Mouse (Mus musculus) gastrocnemius, postnatal 14 days (tissue): ENCODE measurements at regions not wholly inside any gene's neighbourhood (a gene's known extent, or its start where the extent isn't known, plus 50 kb on each side); places are given as distances from the start of the nearest gene placed in this dataset.

Experiments
- DNase-seq: peaks from one replicate; pipeline ENCODE4 v3.0.0; 2021; ENCODE audit warnings: mixed read lengths
- intact Hi-C: fragments of 180-260 bp; cut with DNase I; formaldehyde crosslinking; loops from one replicate; pipeline ENCODE4 v1.15.1; 2025; ENCODE audit warnings: low total_unique reads

DNA sequence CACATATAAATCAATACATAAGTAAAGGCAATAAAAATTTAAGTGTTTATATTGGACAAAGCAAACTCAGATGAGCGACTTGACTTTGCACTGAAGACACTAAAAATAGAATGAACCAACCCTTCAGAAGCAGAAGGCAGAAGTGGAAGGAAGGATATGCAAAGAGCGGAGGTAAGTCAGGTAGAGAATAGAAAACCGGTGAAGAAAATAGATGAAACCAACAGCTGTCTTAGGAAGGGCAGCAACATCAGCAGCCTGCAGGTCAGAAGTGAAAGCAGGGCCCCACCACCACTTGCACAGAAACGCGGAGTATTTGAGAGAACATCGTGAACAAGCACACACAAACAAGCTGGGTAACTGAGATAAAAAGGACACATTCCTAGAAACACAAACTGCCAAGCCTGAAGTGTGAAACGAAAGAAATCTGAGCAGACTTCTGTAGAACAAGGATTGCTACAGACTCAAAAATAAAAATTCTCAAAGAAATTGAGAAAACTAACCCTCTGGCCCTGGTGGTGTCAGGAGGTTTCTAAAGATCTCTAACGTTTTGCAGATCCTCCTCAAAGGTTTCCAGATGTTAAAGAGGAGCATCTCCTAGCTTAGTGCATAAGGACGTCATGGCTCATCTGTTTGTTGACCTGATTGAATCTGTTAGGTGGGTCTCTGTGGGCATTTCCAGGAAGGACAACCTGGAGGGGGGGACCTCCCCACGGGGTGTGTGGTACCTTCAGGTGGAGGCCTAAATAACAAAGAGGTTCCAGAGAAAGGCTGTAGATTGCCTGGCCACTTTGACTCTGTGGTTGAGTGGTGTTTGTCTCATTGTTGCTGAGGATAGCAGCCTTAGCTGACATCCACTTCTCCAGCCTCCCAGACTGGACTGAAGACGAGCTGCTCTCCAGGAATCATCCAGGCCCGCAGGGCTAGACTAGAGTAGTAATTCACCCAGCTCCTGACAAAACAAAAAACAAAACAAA lies 252.0 kb downstream of the Rplp1 start:
- intact Hi-C loops: no loop called here
- DNase-seq: no peak

DNA sequence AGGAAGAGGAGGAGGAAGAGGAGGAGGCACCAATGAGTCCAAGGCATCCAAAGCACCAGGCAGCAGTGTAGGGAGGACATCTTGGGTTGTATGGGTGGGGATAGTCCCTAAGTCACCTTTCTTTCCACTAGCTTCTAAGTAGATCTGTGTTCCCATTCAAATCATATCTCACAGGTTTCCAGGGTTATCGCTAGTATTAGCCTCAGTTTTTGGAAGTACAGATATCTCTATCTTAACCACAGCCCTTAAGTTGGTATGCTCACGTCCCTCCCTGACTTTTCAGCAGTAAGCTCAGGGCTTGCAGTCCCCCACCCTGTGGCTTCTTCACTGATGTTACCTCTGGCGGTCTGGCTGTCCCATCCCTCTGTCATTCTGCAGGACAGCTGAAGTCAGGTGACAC lies 254.2 kb downstream of the Rplp1 start:
- intact Hi-C loops: no loop called here
- DNase-seq: no peak

DNA sequence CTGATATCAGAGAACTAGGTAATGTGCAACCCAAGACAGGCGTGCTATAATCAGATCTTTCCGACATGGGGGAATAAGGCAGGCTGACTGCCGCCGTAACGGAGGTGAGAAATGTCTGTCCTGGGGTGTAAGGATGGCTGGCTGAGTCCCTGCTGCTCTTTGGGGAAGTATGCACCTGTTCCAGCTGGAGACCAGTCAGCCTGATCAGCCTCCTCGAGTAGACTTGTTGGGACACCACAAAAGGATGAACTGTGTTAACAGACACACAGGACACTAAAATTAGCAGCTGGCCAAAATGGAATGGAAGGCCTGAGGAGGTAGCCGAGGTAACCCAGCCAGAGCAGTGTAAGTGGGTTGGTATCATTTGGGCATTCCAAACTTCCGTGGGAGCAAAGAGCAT lies 256.3 kb downstream of the Rplp1 start:
- intact Hi-C loops: no loop called here
- DNase-seq: no peak

DNA sequence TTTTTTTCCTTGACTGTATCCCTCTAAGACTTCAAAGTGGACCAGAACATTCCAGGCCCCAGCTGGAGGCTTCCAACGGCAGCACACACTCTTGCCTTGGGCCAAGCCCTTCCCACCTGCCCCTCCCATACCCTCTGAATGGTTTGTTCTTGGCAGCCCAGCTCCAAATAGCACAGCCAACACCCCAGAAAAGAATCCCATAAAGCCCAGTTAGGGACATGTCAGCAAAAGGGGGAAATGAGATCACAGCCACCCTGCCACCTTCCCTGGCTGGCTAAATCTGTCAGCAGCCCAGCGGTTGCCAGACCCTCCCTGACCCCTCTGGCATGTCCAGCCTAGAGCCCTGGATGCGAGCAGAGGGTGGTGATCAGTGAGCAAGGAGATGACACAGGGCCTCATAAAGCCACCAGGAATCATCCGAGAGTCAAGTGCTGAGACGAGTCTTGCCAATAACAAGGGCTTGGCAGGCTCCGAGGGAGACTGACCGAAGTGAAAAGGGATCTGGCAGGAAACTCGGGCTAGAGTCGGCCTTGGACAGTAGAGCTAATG lies 258.8 kb downstream of the Rplp1 start:
- peak; percentile 84 for DNase-seq
- intact Hi-C loops: no loop called here

DNA sequence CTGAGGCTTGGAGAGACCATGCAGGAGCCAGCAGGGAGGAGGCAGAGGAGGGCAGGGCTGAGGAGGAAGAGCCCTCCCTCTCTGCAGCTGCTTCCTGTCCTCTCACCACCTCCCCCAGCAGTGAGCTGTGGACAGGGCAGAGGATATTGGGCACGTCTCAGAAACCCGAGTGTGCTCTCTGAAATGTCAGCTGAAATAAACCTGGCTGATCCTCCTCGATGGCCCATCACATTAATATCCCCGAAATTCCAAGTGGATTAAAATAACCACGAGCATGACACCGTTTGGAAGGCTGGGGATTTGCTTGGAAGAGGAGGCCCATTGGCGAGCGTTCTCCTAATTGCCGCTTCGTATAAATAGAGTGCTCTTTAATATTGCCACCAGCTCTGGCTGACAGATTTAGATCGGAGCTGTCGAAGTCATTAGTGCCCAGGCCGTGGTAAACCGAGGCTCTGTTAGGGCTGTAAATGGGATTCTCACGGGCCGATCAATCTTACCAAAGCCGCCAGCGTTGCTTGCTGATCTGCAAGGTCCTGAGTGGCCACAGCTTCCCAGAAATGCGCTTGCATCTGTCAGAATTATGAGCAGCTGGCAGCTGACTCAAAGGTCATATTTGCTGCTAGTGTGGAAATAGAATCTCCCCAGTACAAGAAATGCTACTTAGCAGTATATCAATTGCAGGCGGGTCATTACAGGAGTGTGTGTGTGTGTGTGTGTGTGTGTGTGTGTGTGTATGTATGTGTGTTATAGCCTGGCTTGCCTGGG lies 268.5 kb downstream of the Rplp1 start:
- intact Hi-C loops: loop anchor here (10.0 kb wide), 1 partner anchor 281 kb away; no protein-coding TSS in a partner anchor
- peak; percentile 72 for DNase-seq

DNA sequence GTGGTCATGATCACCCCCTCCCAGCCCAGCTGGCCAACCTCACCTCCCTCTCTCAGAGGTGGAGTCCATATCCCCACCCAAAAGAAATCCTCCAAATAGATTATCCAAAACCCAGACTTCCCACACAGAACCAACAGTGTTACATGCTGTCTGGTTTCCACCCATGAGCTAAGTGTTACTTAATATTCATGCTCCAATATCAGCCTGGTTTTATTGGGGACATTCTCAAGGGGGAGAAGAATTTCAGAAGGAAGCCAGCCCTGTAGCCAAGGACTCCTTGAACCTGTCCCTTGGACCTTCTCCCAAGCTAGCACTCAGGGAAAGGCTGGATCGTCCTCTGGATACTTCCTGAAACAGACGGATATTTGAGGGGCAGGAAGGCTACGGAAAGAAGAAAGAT lies 268.6 kb downstream of the Tle3 start:
- intact Hi-C loops: loop anchor here (10.0 kb wide), 1 partner anchor 276 kb away; no protein-coding TSS in a partner anchor
- DNase-seq: no peak

DNA sequence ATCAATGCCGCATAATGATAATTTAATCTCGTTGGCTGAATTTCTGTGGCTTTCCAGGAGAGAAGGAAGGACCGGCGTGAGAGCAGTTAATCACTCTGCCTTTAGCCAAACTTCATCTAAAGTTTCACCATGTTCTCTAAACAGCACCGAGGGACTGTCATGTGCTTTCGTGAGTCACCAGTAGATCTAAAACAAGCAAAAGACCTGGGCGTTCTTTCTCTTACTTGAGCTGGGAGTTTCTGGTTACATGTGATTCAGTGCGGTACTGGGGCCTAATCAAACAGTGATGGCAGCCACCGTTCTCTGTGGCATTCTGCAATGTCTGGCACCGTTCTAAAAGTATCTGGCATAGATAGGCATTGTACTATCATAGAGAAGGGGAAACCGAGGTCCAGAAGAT lies 266.7 kb downstream of the Tle3 start:
- DNase-seq: no peak
- intact Hi-C loops: no loop called here

DNA sequence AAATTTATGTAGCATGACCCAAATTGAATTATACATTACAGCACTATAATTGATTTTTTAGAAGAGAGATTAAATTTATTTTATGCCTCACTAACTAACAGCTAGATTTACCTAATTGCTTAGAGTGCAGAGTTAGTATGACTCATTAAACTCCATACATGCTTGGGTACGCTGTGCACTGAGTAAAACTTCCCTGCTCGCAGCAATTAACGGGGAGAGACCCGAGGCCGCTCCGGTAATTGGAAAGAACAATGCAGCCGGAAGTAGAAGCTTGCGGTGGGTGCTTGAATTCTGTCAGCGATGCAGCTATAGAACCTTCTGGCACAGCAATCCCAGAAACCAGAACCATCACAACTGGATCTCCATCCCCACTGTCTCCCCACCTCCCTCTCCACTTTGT lies 261.8 kb downstream of the Tle3 start:
- intact Hi-C loops: no loop called here
- DNase-seq: no peak

DNA sequence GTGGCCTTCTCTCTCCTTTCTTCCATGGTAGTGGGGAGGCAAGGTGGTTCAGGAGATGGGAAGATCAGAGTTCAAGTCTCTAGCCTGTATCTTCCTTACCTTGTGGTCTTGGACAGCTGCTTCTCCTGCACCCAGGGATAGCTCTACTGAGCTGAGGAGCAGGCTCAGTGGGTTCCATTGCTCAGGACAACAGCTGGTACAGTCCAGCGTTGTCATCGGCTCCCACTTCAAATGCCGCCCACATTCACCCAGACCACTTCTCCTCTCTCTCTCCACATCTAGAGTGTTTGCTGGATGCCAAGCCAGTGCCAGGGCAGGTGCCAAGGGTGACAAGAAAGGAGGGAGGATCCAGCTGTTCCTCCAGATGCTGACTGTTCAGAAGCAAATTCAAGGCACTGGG lies 260.4 kb downstream of the Tle3 start:
- intact Hi-C loops: no loop called here
- DNase-seq: no peak

DNA sequence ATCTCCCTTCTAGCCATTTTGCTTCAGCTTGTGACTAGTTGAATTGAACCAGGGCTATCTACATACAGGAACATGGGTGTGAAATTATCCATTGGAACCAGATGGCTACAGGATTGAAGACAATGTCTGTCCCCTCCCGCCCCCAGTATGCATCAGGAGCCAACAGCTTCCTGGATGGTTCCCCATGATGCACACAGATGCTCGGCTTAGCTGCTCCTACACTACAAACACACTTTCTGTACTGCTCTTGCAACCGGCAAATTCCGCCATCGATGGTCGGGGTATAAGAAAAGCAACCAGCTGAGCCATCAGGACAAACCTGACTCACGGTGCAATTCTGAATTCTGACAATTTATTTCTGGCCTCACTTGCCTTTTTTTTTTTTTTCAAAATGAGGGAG lies 258.9 kb downstream of the Tle3 start:
- intact Hi-C loops: no loop called here
- DNase-seq: no peak

DNA sequence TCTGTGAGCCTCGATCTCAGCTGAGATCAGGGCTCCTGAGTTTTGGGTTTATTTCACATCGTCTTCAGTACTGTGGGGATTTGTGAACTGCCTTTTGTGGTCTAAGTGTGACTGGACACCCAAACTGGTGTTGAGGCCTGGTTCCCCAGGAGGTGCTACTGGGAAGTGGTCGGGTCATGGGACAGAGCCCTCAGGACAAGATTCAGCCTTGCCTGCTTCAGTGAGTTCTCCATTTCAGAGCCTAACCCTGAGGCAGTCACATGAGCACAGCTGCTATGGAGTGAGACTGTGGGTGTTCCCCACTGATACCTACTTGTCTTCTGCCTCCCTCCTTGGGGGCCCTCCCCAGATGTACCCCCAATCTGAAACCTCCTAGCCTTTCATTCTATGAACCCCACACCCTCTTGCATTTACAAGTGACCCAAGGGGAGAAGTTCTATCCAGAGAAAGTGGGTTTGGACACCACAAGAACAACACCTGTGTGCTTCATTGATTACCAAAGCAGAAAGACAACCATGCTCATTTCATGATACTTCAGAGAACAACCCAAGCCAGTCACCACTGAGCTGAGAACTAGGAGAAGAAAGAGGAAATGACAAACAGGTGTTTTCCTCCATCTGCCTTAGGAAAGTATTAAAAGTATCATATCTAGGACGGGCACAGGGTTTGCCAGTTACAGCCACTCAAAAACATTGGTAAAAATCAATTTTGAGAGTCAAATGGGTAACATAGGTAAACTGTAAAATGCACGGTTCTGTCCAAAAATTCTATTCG lies 255.8 kb downstream of the Tle3 start:
- intact Hi-C loops: no loop called here
- no peak for DNase-seq

DNA sequence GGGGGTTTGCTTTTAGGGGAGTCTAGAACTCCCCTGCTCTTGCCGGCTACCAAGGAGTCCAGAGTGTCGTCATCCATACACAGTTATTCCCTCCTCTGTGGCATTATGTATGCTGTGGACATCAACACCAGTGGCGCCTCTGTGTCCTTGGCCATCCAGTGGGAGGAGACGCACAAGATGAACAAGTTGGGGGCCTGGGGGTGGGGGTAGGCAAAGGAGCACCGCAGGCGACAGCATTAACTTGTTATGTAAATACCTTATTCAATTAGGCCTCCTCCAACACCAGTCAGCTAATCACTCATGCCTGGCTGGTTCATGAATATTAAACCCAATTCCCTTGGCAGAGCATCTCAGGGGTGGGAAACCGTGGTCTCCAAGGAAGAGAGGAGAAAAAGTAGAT lies 250.8 kb downstream of the Tle3 start:
- no peak for DNase-seq
- intact Hi-C loops: no loop called here

DNA sequence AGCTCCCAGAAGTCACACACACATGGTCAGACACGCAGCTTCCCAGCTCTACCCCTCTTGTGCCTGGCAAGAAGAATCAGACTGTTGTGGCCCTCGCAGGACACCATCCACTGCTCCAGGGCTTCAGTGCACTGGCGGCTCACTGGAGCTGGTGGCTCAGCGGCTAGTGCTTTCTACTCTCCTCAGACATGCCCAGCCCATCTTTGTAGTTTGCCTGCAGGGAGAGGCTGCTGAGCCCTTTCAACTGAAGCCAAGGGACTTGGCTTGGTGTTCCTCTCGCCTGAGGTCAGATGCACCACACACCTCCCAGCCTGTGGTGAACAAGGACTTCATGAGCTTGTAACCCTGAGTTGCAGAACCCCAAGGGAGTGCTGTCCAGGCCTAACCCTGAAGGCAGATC lies 249.8 kb downstream of the Tle3 start:
- intact Hi-C loops: no loop called here
- DNase-seq: no peak

DNA sequence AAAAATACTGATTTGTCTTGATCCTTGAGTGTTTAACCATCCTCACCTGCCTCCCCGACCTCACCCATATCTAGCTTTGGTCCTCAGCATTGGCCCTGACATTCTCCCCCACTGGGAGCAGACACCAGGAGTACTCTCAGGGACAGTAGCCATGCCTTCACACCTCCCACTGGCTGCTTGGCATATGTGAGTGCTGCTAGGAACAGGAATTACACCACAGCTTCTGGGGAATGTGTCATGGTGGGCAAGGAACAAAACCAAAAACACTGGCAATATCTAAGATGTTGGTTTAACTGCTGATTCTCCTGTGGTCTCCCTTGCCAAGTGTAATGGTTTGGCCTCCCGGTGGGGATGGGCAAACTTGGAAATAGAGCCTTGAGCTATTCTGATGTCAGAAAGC lies 248.6 kb downstream of the Tle3 start:
- intact Hi-C loops: no loop called here
- no peak for DNase-seq

DNA sequence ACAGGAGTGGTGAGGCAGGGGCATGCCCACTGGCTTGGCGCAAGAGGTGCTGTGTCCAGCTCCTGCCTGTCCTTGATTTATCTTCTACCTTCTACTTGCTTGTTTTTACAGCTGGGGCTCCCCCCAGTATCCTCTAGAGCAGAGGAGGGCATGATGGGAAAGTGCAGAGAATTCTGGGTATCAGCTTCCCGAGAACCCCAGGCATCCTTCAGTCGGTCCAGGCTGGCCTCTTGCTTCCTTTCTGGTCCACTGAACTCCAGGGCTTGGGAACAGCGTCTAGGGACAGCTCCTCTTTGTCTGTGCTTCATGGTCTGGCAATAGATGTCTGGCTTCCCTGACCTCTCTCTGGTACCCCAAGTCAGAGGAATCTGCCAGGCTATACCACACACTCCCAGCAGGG lies 247.9 kb downstream of the Tle3 start:
- DNase-seq: no peak
- intact Hi-C loops: no loop called here

DNA sequence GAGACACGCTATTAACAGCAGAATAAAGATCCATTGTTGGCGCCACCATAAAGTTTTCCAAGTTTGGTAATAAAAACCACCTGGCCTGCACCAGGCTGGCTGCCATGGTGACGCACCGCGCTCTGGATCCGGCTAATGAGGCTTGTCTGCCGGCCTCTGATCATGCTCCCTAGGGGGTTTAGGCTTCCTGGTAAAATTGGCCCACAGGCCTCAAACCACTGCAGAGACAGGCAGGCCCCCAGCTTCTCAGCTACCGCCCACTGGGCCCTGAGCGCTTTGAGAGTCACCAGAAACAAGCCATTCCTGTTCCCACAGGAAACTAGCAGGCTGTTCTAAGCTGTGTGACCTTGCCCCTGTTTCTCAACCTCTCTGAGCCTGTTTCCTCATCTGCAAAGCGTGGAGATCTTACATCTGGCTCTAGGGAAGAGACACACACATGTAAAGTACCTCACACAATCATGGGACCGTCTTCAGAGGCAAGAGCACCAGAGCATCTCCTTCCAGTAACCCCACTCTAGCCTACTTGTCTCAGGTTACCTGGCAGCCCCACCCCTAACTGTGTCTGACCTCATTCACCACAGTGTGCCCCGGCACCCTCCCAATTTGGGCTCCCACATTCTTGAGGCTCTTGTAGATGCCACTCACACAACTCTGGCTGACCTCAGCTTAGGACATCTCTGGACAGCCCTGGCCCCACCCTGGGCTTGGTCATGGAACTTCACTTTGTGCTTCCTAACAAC lies 246.5 kb downstream of the Tle3 start:
- peak; percentile 50 for DNase-seq
- intact Hi-C loops: no loop called here

DNA sequence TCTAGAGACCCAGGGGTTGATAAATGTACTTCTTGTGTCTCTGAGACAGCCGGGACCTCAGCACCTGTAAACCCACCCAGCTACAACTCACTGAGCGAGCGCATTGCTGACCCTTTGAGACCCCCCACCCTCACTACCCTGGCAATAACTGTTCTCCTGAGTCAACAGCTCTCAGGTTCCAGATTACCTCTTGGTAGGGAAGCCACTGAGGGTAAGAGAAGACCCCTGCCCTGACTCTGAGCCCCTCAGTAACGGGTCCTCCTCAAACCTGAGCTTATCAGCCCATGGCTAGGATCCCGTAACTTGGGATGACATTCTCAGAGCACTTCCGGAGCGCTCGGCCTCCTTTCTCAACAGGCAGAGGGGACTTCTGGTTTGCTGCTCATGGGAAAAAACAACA lies 245.8 kb downstream of the Tle3 start:
- intact Hi-C loops: no loop called here
- no peak for DNase-seq

DNA sequence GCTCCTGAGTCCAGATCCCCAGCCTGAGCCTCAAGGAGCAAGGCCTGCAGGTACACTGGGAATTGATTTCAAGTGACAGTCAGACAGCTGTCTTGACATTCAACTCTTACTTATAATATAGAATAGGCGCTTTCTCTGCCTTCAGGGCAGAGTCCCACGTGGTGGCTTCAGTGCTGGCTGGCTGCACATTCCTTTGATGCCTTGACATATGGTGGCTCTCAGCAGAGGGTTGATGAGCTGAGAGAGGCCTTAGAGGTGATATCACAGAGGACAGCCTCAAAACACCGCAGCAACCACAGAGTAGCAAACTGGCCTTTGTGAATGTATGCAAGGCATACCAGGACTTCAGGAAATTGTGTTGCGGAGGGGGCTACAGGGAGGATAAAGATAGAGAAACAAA lies 243.4 kb downstream of the Tle3 start:
- intact Hi-C loops: no loop called here
- no peak for DNase-seq

DNA sequence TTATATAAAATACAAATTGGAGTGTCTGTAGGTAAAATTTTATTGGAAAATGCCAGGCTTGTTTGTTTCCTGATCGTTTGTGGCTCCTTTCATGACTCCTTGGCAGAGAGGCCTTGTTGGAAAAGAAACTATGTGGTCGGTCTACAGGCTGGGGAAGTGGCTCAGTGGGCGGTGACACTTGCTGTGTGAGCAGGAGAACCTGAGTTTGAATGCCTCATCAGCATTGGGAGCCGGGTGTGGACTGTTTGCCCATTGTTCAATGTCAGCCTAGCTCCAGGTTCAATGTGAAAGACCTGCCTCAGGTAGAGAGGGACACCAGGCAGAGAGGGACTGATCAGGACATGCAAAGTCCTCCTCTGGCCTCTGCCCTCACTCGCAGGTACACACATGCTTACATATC lies 235.4 kb downstream of the Tle3 start:
- intact Hi-C loops: no loop called here
- DNase-seq: no peak
